Mouse (Mus musculus): Measurements from ENCODE around the gene Wfdc1. TPM values are rescaled to one million over a fixed set of nuclear protein-coding genes. Genes with fewer than 3 reads are reported as not detected.
A peak's percentile ranks its signal among the peaks of the same experiment; 100 is the strongest.

Gene Wfdc1
- polyA plus RNA-seq, 1 experiment from 2014 or later: 3.7 TPM

GRCm38 (mm10) chr8:119699549-119700134 is 33.5 kb downstream of the Wfdc1 start, which contains the start of gene Atp2c2:
Atp2c2 (plus strand) TSS chr8:119700009.
- WGBS: 4% methylated on average over 26 of the region's 26 CpGs
- no peak within 1 kb of the TSS for H3K27ac ChIP-seq (ENCODE audit: low read length)
- H3K4me3 ChIP-seq (ENCODE audit: low read length): peak within 1 kb of the TSS; percentile 32
- peak within 1 kb of the TSS; percentile 55 for H3K4me2 ChIP-seq (replicated peaks; ENCODE audit: low read depth, low read length)
- H3K27me3 ChIP-seq (ENCODE audit: insufficient read depth, low read length): peaks cover 47% of the 10 kb centered on the region
- no peaks in the 10 kb centered on the region for H3K36me3 ChIP-seq (ENCODE audit: insufficient read depth, low read length)
- peaks cover 10% of the 10 kb centered on the region for H3K4me1 ChIP-seq (ENCODE audit: insufficient read depth, low read length)
- peak within 1 kb of the TSS; percentile 53 for H3K9ac ChIP-seq (replicated peaks; ENCODE audit: low read length)
- ATAC-seq (ENCODE audit: low FRiP score, low TSS enrichment): peak; percentile 53; the same call in 1 of the 2 replicates
- no peaks in the 10 kb centered on the region for H3K9me3 ChIP-seq (ENCODE audit: low read length)

GRCm38 (mm10) chr8:119702965-119703364 is 36.8 kb downstream of the Wfdc1 start:
- ATAC-seq (ENCODE audit: low FRiP score, low TSS enrichment): no peak
- H3K36me3 ChIP-seq (ENCODE audit: insufficient read depth, low read length): no peaks in the 10 kb centered on the region
- no peak overlapping the region for H3K9ac ChIP-seq (replicated peaks; ENCODE audit: low read length)
- peaks cover 10% of the 10 kb centered on the region for H3K4me1 ChIP-seq (ENCODE audit: insufficient read depth, low read length)
- H3K4me3 ChIP-seq (ENCODE audit: low read length): no peak overlapping the region
- H3K27me3 ChIP-seq (ENCODE audit: insufficient read depth, low read length): peaks cover 45% of the 10 kb centered on the region
- WGBS: 33% methylated on average over 7 of the region's 7 CpGs
- no peaks in the 10 kb centered on the region for H3K9me3 ChIP-seq (ENCODE audit: low read length)
- no peak overlapping the region for H3K4me2 ChIP-seq (replicated peaks; ENCODE audit: low read depth, low read length)
- H3K27ac ChIP-seq (ENCODE audit: low read length): no peak overlapping the region

- H3K9me3 ChIP-seq (ENCODE audit: low read length): no peaks in the 10 kb centered on the region
- H3K4me1 ChIP-seq (ENCODE audit: insufficient read depth, low read length): peaks cover 7% of the 10 kb centered on the region
- 81% methylated on average over 9 of the region's 9 CpGs for WGBS
Measured at GRCm38 (mm10) chr8:119707146-119707545, 41.0 kb downstream of the Wfdc1 start.

GRCm38 (mm10) chr8:119708471-119708870 is 42.3 kb downstream of the Wfdc1 start:
- Histone ChIP-seq H3K9me3 (ENCODE audit: low read length) (no peaks in the 10 kb centered on the region), H3K9ac (replicated peaks; ENCODE audit: low read length) (no peak overlapping the region), H3K36me3 (ENCODE audit: insufficient read depth, low read length) (no peaks in the 10 kb centered on the region), H3K4me3 (ENCODE audit: low read length) (no peak overlapping the region), H3K4me1 (ENCODE audit: insufficient read depth, low read length) (peaks cover 7% of the 10 kb centered on the region), H3K4me2 (replicated peaks; ENCODE audit: low read depth, low read length) (no peak overlapping the region), H3K27ac (ENCODE audit: low read length) (peak overlapping the region; percentile 40), H3K27me3 (ENCODE audit: insufficient read depth, low read length) (no peaks in the 10 kb centered on the region)
- ATAC-seq (ENCODE audit: low FRiP score, low TSS enrichment): no peak
- WGBS: 84% methylated on average over 8 of the region's 8 CpGs

More at GRCm38 (mm10) chr8:119707146-119707545, 41.0 kb downstream of the Wfdc1 start:
- no peak overlapping the region for H3K9ac ChIP-seq (replicated peaks; ENCODE audit: low read length)
- H3K27me3 ChIP-seq (ENCODE audit: insufficient read depth, low read length): peaks cover 6% of the 10 kb centered on the region; the same call in 1 of the 2 replicates
- no peak overlapping the region for H3K4me3 ChIP-seq (ENCODE audit: low read length)
- ATAC-seq (ENCODE audit: low FRiP score, low TSS enrichment): no peak
- H3K27ac ChIP-seq (ENCODE audit: low read length): no peak overlapping the region
- H3K36me3 ChIP-seq (ENCODE audit: insufficient read depth, low read length): no peaks in the 10 kb centered on the region
- no peak overlapping the region for H3K4me2 ChIP-seq (replicated peaks; ENCODE audit: low read depth, low read length)

GRCm38 (mm10) chr8:119708878-119709702 is 42.9 kb downstream of the Wfdc1 start:
- WGBS: 42% methylated on average over 14 of the region's 14 CpGs
- Histone ChIP-seq H3K9ac (replicated peaks; ENCODE audit: low read length) (no peak overlapping the region), H3K4me2 (replicated peaks; ENCODE audit: low read depth, low read length) (no peak overlapping the region), H3K36me3 (ENCODE audit: insufficient read depth, low read length) (no peaks in the 10 kb centered on the region), H3K9me3 (ENCODE audit: low read length) (no peaks in the 10 kb centered on the region), H3K4me3 (ENCODE audit: low read length) (no peak overlapping the region), H3K4me1 (ENCODE audit: insufficient read depth, low read length) (peaks cover 7% of the 10 kb centered on the region), H3K27ac (ENCODE audit: low read length) (peak overlapping the region; percentile 40), H3K27me3 (ENCODE audit: insufficient read depth, low read length) (no peaks in the 10 kb centered on the region)
- ATAC-seq (ENCODE audit: low FRiP score, low TSS enrichment): peak; percentile 54

- peak overlapping the region; percentile 35 for H3K27ac ChIP-seq (ENCODE audit: low read length)
Measured at GRCm38 (mm10) chr8:119709703-119710093, 43.5 kb downstream of the Wfdc1 start.

GRCm38 (mm10) chr8:119712226-119712625 is 46.1 kb downstream of the Wfdc1 start:
- Histone ChIP-seq H3K4me2 (replicated peaks; ENCODE audit: low read depth, low read length) (no peak overlapping the region), H3K27me3 (ENCODE audit: insufficient read depth, low read length) (no peaks in the 10 kb centered on the region), H3K36me3 (ENCODE audit: insufficient read depth, low read length) (no peaks in the 10 kb centered on the region), H3K9ac (replicated peaks; ENCODE audit: low read length) (no peak overlapping the region), H3K9me3 (ENCODE audit: low read length) (no peaks in the 10 kb centered on the region), H3K4me3 (ENCODE audit: low read length) (no peak overlapping the region), H3K4me1 (ENCODE audit: insufficient read depth, low read length) (peaks cover 7% of the 10 kb centered on the region), H3K27ac (ENCODE audit: low read length) (no peak overlapping the region)
- ATAC-seq (ENCODE audit: low FRiP score, low TSS enrichment): no peak
- 73% methylated on average over 6 of the region's 6 CpGs for WGBS

More at GRCm38 (mm10) chr8:119709703-119710093, 43.5 kb downstream of the Wfdc1 start:
- H3K36me3 ChIP-seq (ENCODE audit: insufficient read depth, low read length): no peaks in the 10 kb centered on the region
- no peak overlapping the region for H3K9ac ChIP-seq (replicated peaks; ENCODE audit: low read length)
- H3K27me3 ChIP-seq (ENCODE audit: insufficient read depth, low read length): no peaks in the 10 kb centered on the region
- peak; percentile 71; the same call in 1 of the 2 replicates for ATAC-seq (ENCODE audit: low FRiP score, low TSS enrichment)
- no peak overlapping the region for H3K4me2 ChIP-seq (replicated peaks; ENCODE audit: low read depth, low read length)
- H3K4me1 ChIP-seq (ENCODE audit: insufficient read depth, low read length): peaks cover 7% of the 10 kb centered on the region
- WGBS: 68% methylated on average over 11 of the region's 11 CpGs
- no peaks in the 10 kb centered on the region for H3K9me3 ChIP-seq (ENCODE audit: low read length)
- no peak overlapping the region for H3K4me3 ChIP-seq (ENCODE audit: low read length)

GRCm38 (mm10) chr8:119713421-119713820 is 47.3 kb downstream of the Wfdc1 start:
- no peak overlapping the region for H3K9ac ChIP-seq (replicated peaks; ENCODE audit: low read length)
- no peak overlapping the region for H3K4me3 ChIP-seq (ENCODE audit: low read length)
- no peaks in the 10 kb centered on the region for H3K36me3 ChIP-seq (ENCODE audit: insufficient read depth, low read length)
- no peak overlapping the region for H3K4me2 ChIP-seq (replicated peaks; ENCODE audit: low read depth, low read length)
- ATAC-seq (ENCODE audit: low FRiP score, low TSS enrichment): no peak
- H3K27me3 ChIP-seq (ENCODE audit: insufficient read depth, low read length): no peaks in the 10 kb centered on the region
- 87% methylated on average over 5 of the region's 5 CpGs for WGBS
- no peak overlapping the region for H3K27ac ChIP-seq (ENCODE audit: low read length)
- peaks cover 7% of the 10 kb centered on the region for H3K4me1 ChIP-seq (ENCODE audit: insufficient read depth, low read length)
- no peaks in the 10 kb centered on the region for H3K9me3 ChIP-seq (ENCODE audit: low read length)

- H3K27ac ChIP-seq (ENCODE audit: low read length): no peak overlapping the region
- peak; percentile 57; the same call in 1 of the 2 replicates for ATAC-seq (ENCODE audit: low FRiP score, low TSS enrichment)
- H3K9me3 ChIP-seq (ENCODE audit: low read length): no peaks in the 10 kb centered on the region
- 57% methylated on average over 12 of the region's 12 CpGs for WGBS
- H3K27me3 ChIP-seq (ENCODE audit: insufficient read depth, low read length): no peaks in the 10 kb centered on the region
- H3K9ac ChIP-seq (replicated peaks; ENCODE audit: low read length): no peak overlapping the region
- H3K4me3 ChIP-seq (ENCODE audit: low read length): no peak overlapping the region
- no peaks in the 10 kb centered on the region for H3K4me1 ChIP-seq (ENCODE audit: insufficient read depth, low read length)
- no peak overlapping the region for H3K4me2 ChIP-seq (replicated peaks; ENCODE audit: low read depth, low read length)
- H3K36me3 ChIP-seq (ENCODE audit: insufficient read depth, low read length): no peaks in the 10 kb centered on the region
Measured at GRCm38 (mm10) chr8:119715221-119715620, 49.1 kb downstream of the Wfdc1 start.

Data from kidney, embryonic 16.5 days (tissue).